Mouse (Mus musculus) splenic B cell, adult 2 months (primary cell): ENCODE data around the gene Dhh.

ENCODE experiments used
- DNase-seq: peaks from one replicate; pipeline ENCODE4 v3.0.0-alpha.2; 2011; ENCODE audit warnings: low read depth, low spot score
- H3K27me3 ChIP-seq: 2 replicates; pipeline ENCODE4 v1.6.1; 2012; ENCODE audit warnings: mild to moderate bottlenecking, low read length, moderate library complexity, mixed read lengths; ENCODE audit not compliant: control insufficient read depth, poor library complexity, insufficient read depth, severe bottlenecking
- H3K36me3 ChIP-seq: 2 replicates; pipeline ENCODE4 v1.6.1; 2012; ENCODE audit warnings: mild to moderate bottlenecking, low read length, moderate library complexity, mixed read lengths; ENCODE audit not compliant: control insufficient read depth, poor library complexity, insufficient read depth, severe bottlenecking

Gene Dhh

GRCm38 (mm10) chr15:98859319-98860043 lies 38.9 kb downstream of the Dhh start:
- no peak for DNase-seq
- H3K27me3 ChIP-seq = no peaks in the 10 kb centered on the region
- peaks cover 27% of the 10 kb centered on the region for H3K36me3 ChIP-seq

- no peak for DNase-seq
- Histone ChIP-seq H3K27me3 (no peaks in the 10 kb centered on the region), H3K36me3 (peaks cover 20% of the 10 kb centered on the region)
Measured at GRCm38 (mm10) chr15:98854214-98854613, 44.1 kb downstream of the Dhh start.

DNA sequence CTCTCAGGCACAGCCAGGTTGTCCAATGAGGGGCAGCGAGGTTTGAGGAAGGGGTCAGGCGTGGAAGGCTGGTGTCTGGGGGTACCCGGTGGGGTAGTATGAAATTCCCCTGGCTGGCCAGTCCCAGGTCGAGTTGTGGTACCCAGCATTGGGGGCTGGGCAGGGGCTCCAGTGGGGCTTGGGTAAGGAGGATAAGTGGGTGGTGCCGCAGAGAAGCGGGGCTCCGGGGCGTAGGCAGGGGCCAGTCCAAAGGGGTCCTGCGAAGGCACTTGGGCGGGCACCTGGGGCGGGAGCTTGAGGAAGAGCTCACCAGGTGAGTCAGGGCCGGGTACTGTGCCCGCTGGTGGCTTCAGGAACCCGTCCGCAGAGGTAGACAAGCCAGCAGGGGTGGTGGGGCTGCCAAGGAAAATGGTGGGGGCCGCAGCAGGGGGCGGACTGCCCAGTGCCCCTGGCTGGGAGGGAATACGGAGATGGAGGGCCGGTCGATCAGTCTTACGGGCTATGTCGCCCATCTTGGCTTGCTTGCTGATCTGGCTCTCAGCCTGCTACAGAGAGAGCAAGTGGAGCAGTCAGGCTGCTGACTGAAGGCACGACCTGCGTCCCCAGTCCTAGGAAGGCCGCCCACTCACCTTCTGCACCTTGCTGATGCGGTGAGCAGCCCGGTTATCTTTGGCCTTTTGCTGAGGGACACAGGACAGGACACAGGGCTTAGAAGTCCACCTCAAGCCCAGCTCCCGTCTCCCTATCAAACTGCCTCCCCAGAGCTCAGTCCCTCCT lies 45.0 kb downstream of the Dhh start:
- H3K27me3 ChIP-seq = no peaks in the 10 kb centered on the region
- H3K36me3 ChIP-seq = peaks cover 23% of the 10 kb centered on the region
- no peak for DNase-seq

GRCm38 (mm10) chr15:98852733-98853132 lies 45.6 kb downstream of the Dhh start:
- H3K36me3 ChIP-seq = peaks cover 23% of the 10 kb centered on the region
- no peak for DNase-seq
- H3K27me3 ChIP-seq = no peaks in the 10 kb centered on the region

GRCm38 (mm10) chr15:98852071-98852470 lies 46.3 kb downstream of the Dhh start:
- no peaks in the 10 kb centered on the region for H3K27me3 ChIP-seq
- no peak for DNase-seq

DNA sequence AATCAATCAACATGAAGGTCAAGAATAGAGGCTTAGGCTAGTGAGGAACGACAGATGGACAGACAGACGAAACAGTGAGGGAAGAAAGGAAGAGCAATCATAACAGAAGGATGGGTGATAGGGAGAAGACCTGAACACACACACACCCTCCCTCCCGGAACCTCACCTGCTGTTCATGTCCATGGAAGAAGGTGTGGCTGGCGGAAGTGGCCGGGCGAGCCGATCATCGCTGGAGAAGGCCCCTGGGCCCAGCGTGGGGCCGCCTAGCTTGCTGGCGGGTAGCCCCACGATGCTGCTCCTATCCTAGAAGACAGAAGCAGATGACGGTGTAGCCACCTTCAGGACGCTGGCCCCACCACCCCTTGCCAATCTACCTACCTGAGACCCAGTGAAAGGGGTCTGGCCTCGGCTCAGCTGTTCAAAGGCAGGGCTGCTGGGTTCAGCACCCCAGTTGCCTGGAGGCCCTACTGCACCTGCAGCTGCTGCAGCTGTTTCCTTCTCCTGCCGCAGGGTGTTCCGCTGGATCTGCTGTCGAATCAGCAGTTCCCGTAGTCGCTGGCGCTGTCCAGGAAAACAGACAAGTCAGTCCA lies 47.0 kb downstream of the Dhh start:
- no peak for DNase-seq
- H3K27me3 ChIP-seq = no peaks in the 10 kb centered on the region
- peaks cover 25% of the 10 kb centered on the region for H3K36me3 ChIP-seq

More at GRCm38 (mm10) chr15:98852071-98852470, 46.3 kb downstream of the Dhh start:
- H3K36me3 ChIP-seq = peaks cover 23% of the 10 kb centered on the region

DNA sequence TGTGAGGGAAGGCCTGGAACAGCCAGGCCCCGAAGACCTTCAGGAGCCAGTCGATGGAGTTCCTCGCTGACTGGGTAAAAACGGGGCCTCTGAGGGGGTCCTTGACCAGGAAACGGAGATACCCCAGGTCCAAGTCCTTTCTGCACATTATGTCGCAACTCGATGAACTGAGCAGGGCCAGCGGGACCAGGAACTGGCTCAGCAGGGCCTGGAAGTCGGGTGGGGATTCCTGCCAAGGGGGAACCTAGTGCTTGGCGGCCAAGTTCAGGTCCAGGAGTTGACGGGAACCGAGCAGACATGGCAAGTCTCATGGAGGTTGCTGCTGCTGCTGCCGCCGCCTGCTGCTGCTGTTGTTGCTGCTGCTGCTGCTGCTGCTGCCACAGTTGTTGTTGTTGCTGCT lies 47.7 kb downstream of the Dhh start:
- no peaks in the 10 kb centered on the region for H3K27me3 ChIP-seq

GRCm38 (mm10) chr15:98849956-98850600 lies 48.3 kb downstream of the Dhh start:
- DNase-seq = no peak
- H3K27me3 ChIP-seq = no peaks in the 10 kb centered on the region
- peaks cover 20% of the 10 kb centered on the region for H3K36me3 ChIP-seq

More for the DNA sequence above, 47.7 kb downstream of the Dhh start:
- peaks cover 24% of the 10 kb centered on the region for H3K36me3 ChIP-seq
- DNase-seq = no peak

DNA sequence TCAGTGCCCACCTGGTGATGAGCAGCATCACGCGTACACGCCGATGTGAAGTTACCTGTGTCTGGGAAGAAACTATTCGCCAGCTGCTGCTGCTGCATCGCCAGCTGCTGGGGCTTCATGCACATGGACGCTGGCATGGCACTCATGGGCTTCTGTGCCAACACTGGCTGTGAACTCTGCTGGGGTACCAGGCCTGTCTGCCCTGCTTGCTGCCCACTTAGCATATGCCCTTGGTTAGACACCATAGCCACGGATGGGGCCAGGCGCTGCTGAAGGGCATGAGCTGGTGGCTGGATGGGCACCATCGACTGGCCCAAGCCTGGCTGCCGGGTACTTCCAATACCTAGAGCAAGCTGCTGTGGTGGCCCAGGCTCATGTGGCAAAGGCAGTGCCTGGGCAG lies 49.2 kb downstream of the Dhh start:
- no peaks in the 10 kb centered on the region for H3K27me3 ChIP-seq
- H3K36me3 ChIP-seq = peaks cover 20% of the 10 kb centered on the region
- no peak for DNase-seq

DNA sequence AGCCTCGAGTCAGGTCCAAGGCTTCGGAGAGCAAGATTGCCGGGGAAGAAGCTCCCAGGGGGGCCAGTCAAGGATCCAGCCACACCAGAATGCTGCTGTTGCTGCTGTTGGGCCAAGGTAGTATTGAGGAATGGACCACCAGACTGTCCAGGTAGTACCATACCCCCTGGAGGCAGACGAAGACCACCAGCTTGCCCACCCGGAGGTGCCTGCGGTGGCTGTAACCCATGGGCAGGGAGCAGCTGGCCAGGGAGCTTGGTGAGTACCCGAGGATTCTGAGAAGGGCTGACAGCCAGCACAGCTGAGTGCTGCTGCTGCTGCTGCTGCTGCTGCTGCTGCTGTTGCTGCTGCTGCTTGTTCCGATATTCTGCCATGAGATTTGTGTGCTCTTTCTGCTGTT lies 52.2 kb downstream of the Dhh start:
- peaks cover 16% of the 10 kb centered on the region for H3K36me3 ChIP-seq
- no peak for DNase-seq

DNA sequence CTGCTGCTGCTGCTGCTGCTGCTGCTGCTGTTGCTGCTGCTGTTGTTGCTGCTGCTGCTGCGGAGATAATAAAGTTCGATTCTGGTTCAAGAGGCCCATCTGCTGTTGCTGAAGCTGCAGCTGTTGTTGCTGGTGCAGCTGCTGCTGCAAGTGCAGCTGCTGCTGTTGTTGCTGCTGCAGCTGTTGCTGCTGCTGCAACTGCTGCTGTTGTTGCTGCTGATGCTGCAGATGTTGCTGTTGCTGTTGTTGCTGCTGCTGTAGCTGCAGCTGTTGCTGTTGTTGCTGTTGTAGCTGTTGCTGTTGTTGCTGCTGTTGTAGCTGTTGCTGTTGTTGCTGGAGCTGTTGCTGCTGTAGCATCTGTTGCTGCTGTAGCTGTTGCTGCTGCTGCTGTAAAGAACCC lies 53.2 kb downstream of the Dhh start:
- H3K27me3 ChIP-seq = no peaks in the 10 kb centered on the region
- H3K36me3 ChIP-seq = peaks cover 13% of the 10 kb centered on the region
- DNase-seq = no peak

More for the DNA sequence above, 52.2 kb downstream of the Dhh start:
- no peaks in the 10 kb centered on the region for H3K27me3 ChIP-seq

DNA sequence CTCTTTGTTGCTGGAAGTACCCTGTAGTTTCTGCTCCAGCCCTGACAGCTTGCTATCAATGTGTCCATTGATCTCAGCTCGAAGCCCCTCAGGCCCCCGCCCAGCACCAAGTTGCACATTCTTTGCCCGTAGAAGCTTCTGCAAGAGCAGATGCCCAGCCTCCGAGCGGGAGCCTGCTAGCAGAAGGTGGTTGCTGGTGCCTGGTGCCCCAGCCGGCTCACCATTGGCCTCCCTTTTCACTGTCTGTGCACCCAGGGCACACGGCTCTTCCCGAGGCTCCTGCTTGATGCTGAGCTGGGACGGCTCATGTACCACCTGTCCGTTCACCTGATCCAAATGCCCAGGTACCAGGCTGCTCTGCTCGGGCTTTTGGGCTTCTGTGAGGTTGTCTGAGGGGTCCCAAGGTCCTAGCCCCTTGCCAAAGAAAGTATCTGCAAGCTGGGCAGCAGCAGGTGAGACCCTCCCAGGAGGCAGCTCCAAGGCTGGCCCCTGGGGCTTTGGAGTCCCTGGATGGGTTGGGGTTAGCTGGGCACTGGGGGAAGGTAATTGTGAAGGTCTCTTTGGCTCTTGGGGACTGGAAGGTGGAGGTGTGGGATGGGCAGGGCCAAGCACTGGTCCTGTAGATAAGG lies 54.6 kb downstream of the Dhh start:
- Histone ChIP-seq H3K36me3 (peaks cover 10% of the 10 kb centered on the region), H3K27me3 (no peaks in the 10 kb centered on the region)
- no peak for DNase-seq
